Mouse (Mus musculus): ENCODE measurements around the gene Magi3.

The Magi3 gene

GRCm38 (mm10) chr3:104189823-104190222 lies 30.4 kb downstream of the Magi3 start:
- DNase-seq (ENCODE audit: low spot score in 2 of 2), result no peak

DNA sequence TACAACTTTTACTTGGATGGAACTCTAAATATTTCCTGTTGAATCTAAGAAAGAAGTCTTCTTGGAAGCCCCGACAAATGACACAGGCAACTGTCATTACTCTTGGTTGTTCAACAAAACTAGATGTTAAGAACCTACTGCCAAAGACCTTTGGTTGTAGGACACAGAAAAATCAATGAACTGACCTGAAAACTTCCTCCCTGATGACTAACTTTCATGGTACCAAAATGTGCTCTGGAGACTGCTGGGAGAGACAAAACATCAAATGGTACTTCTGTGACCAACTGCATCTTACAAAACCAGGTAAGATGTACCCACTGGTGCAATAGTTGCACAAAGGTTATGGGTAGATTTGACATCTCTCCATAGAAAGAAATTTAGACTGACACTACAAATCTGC lies 30.9 kb downstream of the Magi3 start:
- DNase-seq (ENCODE audit: low spot score in 2 of 2), result no peak

GRCm38 (mm10) chr3:104184270-104184669 lies 35.9 kb downstream of the Magi3 start:
- no peak for DNase-seq (ENCODE audit: low spot score in 2 of 2)

DNA sequence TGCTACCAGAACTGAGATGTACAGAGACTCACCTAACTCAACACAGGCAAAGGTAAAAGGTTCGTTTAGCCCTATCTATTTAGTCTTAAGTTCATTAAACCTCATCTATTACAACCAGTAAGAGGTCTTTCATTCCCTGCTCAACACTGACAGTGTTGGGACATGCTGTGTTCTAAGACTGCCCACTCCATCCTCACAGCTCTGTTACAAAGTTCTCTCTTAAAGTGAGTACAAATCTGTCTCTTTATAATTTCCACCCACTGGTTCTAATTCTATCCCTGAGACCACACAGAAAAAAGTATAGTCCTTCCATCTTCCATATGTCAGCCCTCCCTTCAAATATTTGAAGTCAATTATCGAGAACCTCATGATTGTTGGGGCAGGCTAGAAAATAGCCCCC lies 36.5 kb downstream of the Magi3 start:
- no peak for DNase-seq (ENCODE audit: low spot score in 2 of 2)

GRCm38 (mm10) chr3:104182711-104183110 lies 37.5 kb downstream of the Magi3 start:
- no peak for DNase-seq (ENCODE audit: low spot score in 2 of 2)

- DNase-seq (ENCODE audit: low spot score in 2 of 2), result no peak
These were observed 58.8 kb downstream of the Magi3 start for GRCm38 (mm10) chr3:104161347-104161746.

GRCm38 (mm10) chr3:104160603-104161002 lies 59.6 kb downstream of the Magi3 start:
- DNase-seq (ENCODE audit: low spot score in 2 of 2), result no peak

DNA sequence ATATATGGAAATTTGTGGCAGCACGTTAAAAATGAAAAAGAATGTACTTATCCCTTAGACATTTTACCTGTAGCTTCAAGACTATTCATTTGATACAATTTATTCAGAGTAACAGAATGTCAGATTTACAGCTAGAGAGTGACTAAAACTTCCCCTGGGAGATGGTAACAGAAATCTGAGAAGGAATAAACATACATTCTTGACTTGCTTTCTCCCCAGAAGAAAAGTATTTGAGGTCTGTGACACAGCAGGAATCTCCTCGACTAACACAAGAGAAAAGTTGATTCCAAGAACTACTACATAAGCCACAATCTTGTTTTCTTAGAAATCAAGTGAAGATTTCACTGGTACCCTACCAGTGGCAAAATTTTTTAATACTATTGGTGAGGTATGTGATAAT lies 70.0 kb downstream of the Magi3 start:
- no peak for DNase-seq (ENCODE audit: low spot score in 2 of 2)

GRCm38 (mm10) chr3:104142376-104142775 lies 77.8 kb downstream of the Magi3 start:
- no peak for DNase-seq (ENCODE audit: low spot score in 2 of 2)

DNA sequence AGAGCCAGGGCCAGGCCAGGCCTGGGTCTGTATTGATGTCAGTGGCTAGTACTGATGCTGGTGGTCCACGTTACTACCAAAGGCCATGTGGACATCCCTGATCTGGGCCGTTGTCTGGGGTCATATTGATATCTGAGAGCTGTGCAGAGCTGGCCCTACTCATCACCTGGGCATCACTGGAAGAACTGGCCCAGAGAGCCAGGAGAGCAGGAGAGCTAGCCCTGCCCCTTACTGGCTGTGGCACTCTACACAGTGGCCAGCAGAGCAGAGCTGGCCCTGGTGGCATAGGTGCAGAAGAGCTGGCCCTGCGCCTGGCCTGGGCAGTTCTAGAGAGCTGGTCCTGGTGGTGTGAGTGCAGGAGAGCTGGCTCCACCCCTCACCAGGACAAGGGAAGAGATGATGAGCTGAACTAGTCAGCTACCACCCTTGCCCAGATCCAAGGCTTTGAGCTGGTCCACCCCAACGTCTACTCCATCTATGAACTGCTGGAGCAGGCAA lies 81.2 kb downstream of the Magi3 start:
- DNase-seq (ENCODE audit: low spot score in 2 of 2), result no peak

DNA sequence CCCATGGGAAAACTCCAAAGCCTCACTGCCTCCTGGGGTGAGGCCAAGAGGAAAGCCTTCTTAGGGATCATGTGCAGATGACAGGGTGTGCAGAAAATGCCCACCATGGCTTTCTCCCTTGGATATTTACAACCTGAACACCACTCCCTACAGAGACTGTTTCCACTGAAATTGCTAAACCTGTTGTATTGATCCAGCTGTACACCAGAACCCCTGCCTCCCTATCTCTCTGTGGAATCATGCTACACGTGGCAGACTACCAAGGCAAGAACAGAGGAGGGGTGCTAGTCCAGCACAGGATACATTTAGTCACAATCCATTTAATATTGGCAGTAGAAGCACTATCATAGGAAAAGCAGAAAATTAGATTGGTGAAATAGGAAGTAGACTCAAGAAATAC lies 94.5 kb downstream of the Magi3 start:
- no peak for DNase-seq (ENCODE audit: low spot score in 2 of 2)

- no peak for DNase-seq (ENCODE audit: low spot score in 2 of 2)
These were observed 96.3 kb downstream of the Magi3 start for GRCm38 (mm10) chr3:104123846-104124245.

GRCm38 (mm10) chr3:104109478-104109877 lies 110.7 kb downstream of the Magi3 start:
- no peak for DNase-seq (ENCODE audit: low spot score in 2 of 2)

GRCm38 (mm10) chr3:104104942-104105341 lies 115.2 kb downstream of the Magi3 start:
- DNase-seq (ENCODE audit: low spot score in 2 of 2), result peak; percentile 26 to 29

DNA sequence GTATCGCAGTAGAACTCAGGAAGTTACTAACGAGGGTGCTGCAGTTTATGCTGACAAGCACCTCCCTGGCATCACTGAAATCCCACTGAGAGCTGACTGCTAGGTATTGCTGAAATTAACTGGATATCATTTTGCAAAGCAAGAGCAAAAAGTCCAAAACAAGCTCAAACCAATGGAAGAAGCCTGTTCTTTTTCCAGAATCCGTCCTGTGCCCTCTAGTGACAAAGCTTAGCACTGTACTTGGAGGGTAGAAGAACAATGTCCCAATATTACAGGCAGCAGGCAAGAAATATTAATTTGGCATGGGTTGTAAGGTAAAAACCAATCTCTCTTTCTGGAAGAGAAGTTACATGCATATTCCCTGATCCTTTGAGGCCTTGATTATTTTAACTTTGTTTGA lies 118.5 kb downstream of the Magi3 start:
- DNase-seq (ENCODE audit: low spot score in 2 of 2), result no peak

GRCm38 (mm10) chr3:104101249-104101648 lies 118.9 kb downstream of the Magi3 start:
- no peak for DNase-seq (ENCODE audit: low spot score in 2 of 2)

DNA sequence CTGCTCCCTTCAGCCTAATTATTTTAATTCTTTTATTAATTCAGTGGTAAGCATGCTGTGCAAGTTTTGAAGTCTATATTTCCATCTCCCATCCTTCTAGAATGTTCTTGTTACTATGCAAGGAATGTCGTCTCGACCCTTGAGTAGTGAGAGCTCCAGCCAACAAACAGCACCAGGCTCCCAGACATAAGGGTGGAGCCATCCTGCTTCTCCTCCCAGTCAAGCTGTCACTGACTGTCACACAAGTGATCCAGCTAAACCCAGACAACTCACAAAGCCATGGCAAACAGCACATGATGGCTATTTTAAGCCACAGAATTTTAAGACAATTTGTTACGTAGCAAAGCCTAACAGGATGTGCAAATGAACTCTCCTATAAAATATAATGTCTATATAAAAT lies 124.2 kb downstream of the Magi3 start:
- no peak for DNase-seq (ENCODE audit: low spot score in 2 of 2)

DNA sequence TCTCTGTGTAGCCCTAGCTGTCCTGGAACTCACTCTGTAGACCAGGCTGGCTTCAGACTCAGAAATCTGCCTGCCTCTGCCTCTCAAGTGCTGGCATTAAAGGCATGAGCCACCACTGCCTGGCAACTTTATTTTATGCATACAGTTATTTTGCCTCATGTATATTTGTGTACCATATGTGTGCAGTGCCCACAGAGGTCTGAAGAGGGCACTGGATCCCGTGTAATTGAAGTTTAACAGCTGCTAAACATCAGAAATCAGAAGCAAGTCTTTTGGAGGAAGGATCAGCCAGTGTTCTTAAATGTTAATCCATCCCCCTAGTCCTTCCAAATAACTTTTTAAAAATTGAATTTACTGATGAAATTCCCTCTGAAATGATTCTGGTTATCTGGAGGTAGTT lies 125.5 kb downstream of the Magi3 start:
- DNase-seq (ENCODE audit: low spot score in 2 of 2), result no peak

GRCm38 (mm10) chr3:104092759-104093158 lies 127.4 kb downstream of the Magi3 start:
- no peak for DNase-seq (ENCODE audit: low spot score in 2 of 2)

DNA sequence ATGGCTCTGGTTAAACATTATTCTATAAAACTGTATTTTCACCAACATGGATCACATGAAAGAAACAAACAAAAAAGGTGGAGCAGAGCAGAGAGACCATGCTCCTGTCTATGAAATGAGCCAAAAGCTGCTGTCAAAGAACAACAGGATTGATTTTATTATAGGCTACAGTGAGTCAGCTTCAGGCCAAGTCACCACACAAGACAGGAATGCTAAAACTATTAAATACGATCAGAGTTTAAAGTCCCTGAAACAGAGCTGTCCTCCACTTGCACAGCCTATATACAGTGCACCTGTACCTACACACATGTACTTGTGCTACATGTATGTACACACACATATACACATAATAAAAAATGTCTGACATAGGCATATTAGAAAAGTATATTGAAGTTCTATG lies 138.1 kb downstream of the Magi3 start:
- DNase-seq (ENCODE audit: low spot score in 2 of 2), result no peak

GRCm38 (mm10) chr3:104078725-104079124 lies 141.4 kb downstream of the Magi3 start:
- DNase-seq (ENCODE audit: low spot score in 2 of 2), result no peak

DNA sequence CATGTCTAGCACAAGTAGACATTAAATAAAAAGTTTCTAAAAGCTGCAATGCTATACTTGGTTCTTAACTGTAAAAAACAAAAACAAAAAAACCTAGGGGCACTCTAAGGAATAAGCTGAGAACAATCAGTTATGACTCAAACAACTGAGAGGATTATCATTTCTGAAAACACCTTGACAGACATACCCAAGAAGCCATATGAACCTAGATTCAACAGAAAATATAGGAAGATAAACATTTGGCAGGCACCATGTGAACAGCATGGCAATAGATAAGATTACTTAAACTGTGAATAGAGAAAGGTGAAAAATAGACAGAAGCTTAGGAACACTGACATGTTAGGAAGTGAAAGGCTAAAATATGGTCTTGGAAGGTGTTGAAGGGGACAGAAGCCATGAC lies 150.8 kb downstream of the Magi3 start:
- no peak for DNase-seq (ENCODE audit: low spot score in 2 of 2)

DNA sequence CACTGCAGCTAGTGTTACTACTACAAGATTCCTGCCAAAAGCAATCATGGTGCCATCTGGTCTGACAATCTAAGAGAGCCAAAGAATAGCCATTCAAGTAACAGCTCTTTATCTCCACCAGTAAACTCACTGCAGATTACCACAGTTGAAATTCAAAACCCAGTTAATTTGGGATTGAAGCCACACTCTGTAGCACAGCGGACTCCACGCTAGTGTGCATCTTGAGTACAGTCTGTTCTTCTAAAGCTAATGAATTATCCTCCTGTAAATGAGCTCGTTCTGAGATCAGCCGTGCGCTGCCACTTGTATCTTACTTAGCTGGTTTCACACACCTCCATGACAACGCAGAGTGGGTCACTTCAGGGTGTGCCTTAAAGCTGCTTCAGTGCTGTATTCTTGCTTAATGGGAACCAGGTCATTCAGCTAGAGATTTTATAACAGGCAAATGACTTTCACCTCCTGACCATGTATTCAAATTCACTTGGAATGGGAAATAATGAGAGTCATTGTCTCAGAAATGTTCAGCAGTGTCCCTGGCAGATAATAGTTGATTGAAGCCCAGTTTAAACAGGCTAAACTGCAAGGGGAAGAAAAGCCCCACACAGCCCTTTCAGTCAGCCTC lies 161.1 kb downstream of the Magi3 start:
- DNase-seq (ENCODE audit: low spot score in 2 of 2), result peak; percentile 39 to 63

GRCm38 (mm10) chr3:104032747-104033146 lies 187.4 kb downstream of the Magi3 start:
- DNase-seq (ENCODE audit: low spot score in 2 of 2), result no peak

All from right cerebral cortex, adult 2 months (tissue).